Mouse (Mus musculus) adrenal gland, postnatal 36 days (tissue): ENCODE measurements around the gene Haus4. TPM values are rescaled to one million over a fixed set of nuclear protein-coding genes. Genes with fewer than 3 reads are reported as not detected.

Experiments
- DNase-seq, 2 experiments: peaks; one replicate each; pipeline ENCODE4 v3.0.0; 2021; ENCODE audit warnings: mixed read lengths in 1 of 2
- long read RNA-seq, 2 experiments: library from polyadenylated mRNA; stranded (forward); transcript quantifications; one replicate each; pipeline ENCODE4 v2.0.0; 2021; ENCODE audit warnings: borderline sequencing depth in 2 of 2
- total RNA-seq, 2 experiments: library from RNA; stranded (reverse); gene quantifications; 2 replicates each; pipeline ENCODE4 v1.2.3; 2021

Haus4 gene
- total RNA-seq = 10 to 100 TPM; 22.5 to 27.0 TPM
- long read RNA-seq, experiment 1, transcript Haus4-201 (10 exons, 1,587 nt) = major isoform, 42 of 49 reads
- long read RNA-seq, experiment 1, partial matches to known transcripts = 3 of 49 reads
- long read RNA-seq, experiment 1, other reads (novel, unspliced or antisense) = 4 of 49 reads
- long read RNA-seq, experiment 2, transcript Haus4-201 (10 exons, 1,587 nt) = major isoform, 19 of 25 reads
- long read RNA-seq, experiment 2, partial matches to known transcripts = 1 of 25 reads
- long read RNA-seq, experiment 2, other reads (novel, unspliced or antisense) = 5 of 25 reads

GRCm38 (mm10) chr14:54553975-54554769 lies at the start of gene Haus4:
TSS of gene Haus4 (minus strand) at chr14:54554616.
- peak; percentile 90 to 94 for DNase-seq

GRCm38 (mm10) chr14:54603686-54604085 lies 49.3 kb upstream of the Haus4 start:
- DNase-seq = no peak

GRCm38 (mm10) chr14:54603038-54603654 lies 48.7 kb upstream of the Haus4 start:
- peak; percentile 97 to 98 for DNase-seq

- no peak for DNase-seq
Observed at GRCm38 (mm10) chr14:54602613-54603012, 48.2 kb upstream of the Haus4 start.

- DNase-seq = no peak
Observed at GRCm38 (mm10) chr14:54601601-54602000, 47.2 kb upstream of the Haus4 start.

- no peak for DNase-seq
Observed at GRCm38 (mm10) chr14:54597084-54597483, 42.7 kb upstream of the Haus4 start.

GRCm38 (mm10) chr14:54594631-54595414 lies 40.4 kb upstream of the Haus4 start:
- no peak for DNase-seq

GRCm38 (mm10) chr14:54594055-54594454 lies 39.6 kb upstream of the Haus4 start:
- DNase-seq = no peak

GRCm38 (mm10) chr14:54592319-54592934 lies 38.0 kb upstream of the Haus4 start:
- DNase-seq = peak; percentile 73 to 77

- DNase-seq = no peak
Observed at GRCm38 (mm10) chr14:54591056-54591455, 36.6 kb upstream of the Haus4 start.

- peak; percentile 73 to 82 for DNase-seq
Observed at GRCm38 (mm10) chr14:54583681-54584338, 29.4 kb upstream of the Haus4 start.

- DNase-seq = no peak
Observed at GRCm38 (mm10) chr14:54582536-54582935, 28.1 kb upstream of the Haus4 start.

- DNase-seq = no peak
Observed at GRCm38 (mm10) chr14:54579638-54580037, 25.2 kb upstream of the Haus4 start.

- peak in 1 of 2 experiments; percentile 55 for DNase-seq
Observed at GRCm38 (mm10) chr14:54578063-54578462, 23.6 kb upstream of the Haus4 start.

GRCm38 (mm10) chr14:54577089-54577982 lies 22.9 kb upstream of the Haus4 start, which contains the start of gene Ajuba:
TSS of gene Ajuba (minus strand) at chr14:54577558.
- peak; percentile 92 to 96 for DNase-seq

GRCm38 (mm10) chr14:54576241-54577088 lies 22.0 kb upstream of the Haus4 start:
- DNase-seq = peak; percentile 49 to 69

GRCm38 (mm10) chr14:54575631-54576030 lies 21.2 kb upstream of the Haus4 start:
- peak; percentile 73 to 88 for DNase-seq

GRCm38 (mm10) chr14:54575031-54575430 lies 20.6 kb upstream of the Haus4 start:
- DNase-seq = no peak

GRCm38 (mm10) chr14:54574253-54574652 lies 19.8 kb upstream of the Haus4 start:
- no peak for DNase-seq
